Mouse (Mus musculus): Measurements from ENCODE around the gene Gm8281.
"Not testable (repeated sequence)": the region's sequence is repeated elsewhere in the genome, so short reads cannot be mapped to it uniquely, and the experiment has no call there.

GRCm38 (mm10) chr14:5070611-5071490, at the start of gene Gm8281:
- TF ChIP-seq POLR2A (IDR thresholded peaks at IDR 0.05; ENCODE audit: insufficient read length, low read depth); POLR2AphosphoS2 (IDR thresholded peaks at IDR 0.05; ENCODE audit: insufficient read length, low read depth); TCF12 (IDR thresholded peaks at IDR 0.05; ENCODE audit: insufficient read depth, poor library complexity, severe bottlenecking); MAX (IDR thresholded peaks at IDR 0.05; ENCODE audit: low read depth); MYOD1 (IDR thresholded peaks at IDR 0.05; ENCODE audit: control insufficient read depth in 1 of 3, insufficient read length in 2 of 3, low read depth in 2 of 3); E2F4 (IDR thresholded peaks at IDR 0.05; ENCODE audit: insufficient read depth): not testable (repeated sequence)
